Mouse (Mus musculus) heart, postnatal 0 days (tissue): ENCODE data around the gene Rmdn3. TPM values are rescaled to one million over a fixed set of nuclear protein-coding genes. Genes with fewer than 3 reads are reported as not detected.

Experiments used
- ATAC-seq: fragments of 200-750 bp; cut with Nextera tagmentation; 2 replicates; pipeline ENCODE4 v1.8.0; 2017; ENCODE audit warnings: low read depth, moderate number of reproducible peaks, moderate library complexity; ENCODE audit not compliant: insufficient read depth
- DNase-seq: peaks from one replicate; pipeline ENCODE4 v3.0.0-alpha.2; 2016; ENCODE audit warnings: low spot score
- H3K27ac ChIP-seq: fragments of 300-500 bp; sonication (generic); 2 replicates; pipeline ENCODE4 v1.5.1; 2014; ENCODE audit warnings: low read depth, mild to moderate bottlenecking
- H3K27me3 ChIP-seq: fragments of 300-500 bp; sonication (generic); 2 replicates; pipeline ENCODE4 v1.6.1; 2014; ENCODE audit warnings: low read length, mixed read lengths; ENCODE audit not compliant: control insufficient read depth, insufficient read depth
- H3K36me3 ChIP-seq: fragments of 300-500 bp; sonication (generic); replicated peaks from 2 replicates; pipeline ENCODE4 v1.6.1; 2014; ENCODE audit warnings: low read length, mixed read lengths; ENCODE audit not compliant: control insufficient read depth, insufficient read depth
- H3K4me1 ChIP-seq: fragments of 300-500 bp; sonication (generic); 2 replicates; pipeline ENCODE4 v1.6.1; 2014; ENCODE audit warnings: antibody characterized with exemption; ENCODE audit not compliant: control insufficient read depth, insufficient read depth
- H3K4me2 ChIP-seq: fragments of 300-500 bp; sonication (generic); 2 replicates; pipeline ENCODE4 v1.6.1; 2014; ENCODE audit warnings: low read depth, mild to moderate bottlenecking, low read length, moderate library complexity
- H3K4me3 ChIP-seq: fragments of 300-500 bp; sonication (generic); 2 replicates; pipeline ENCODE4 v1.5.1; 2014; ENCODE audit warnings: low read depth, low read length
- H3K9ac ChIP-seq: fragments of 300-500 bp; sonication (generic); replicated peaks from 2 replicates; pipeline ENCODE4 v1.6.1; 2014; ENCODE audit warnings: low read depth, low read length, mixed read lengths
- H3K9me3 ChIP-seq: fragments of 300-500 bp; sonication (generic); replicated peaks from 2 replicates; pipeline ENCODE4 v1.6.1; 2016; ENCODE audit warnings: low read length; ENCODE audit not compliant: control insufficient read depth
- CTCF ChIP-seq: IDR thresholded peaks from 2 replicates; pipeline ENCODE4 v1.5.1; 2016; ENCODE audit warnings: antibody characterized with exemption, control low read depth, low read depth
- EP300 ChIP-seq: IDR thresholded peaks from 2 replicates; pipeline ENCODE4 v1.6.1; 2016; ENCODE audit warnings: antibody characterized with exemption, low read depth
- WGBS: fragments of 180-500 bp; shearing (Covaris S2); extraction: QIAGEN DNeasy Blood & Tissue Kit; methylation state at CpG from one replicate; pipeline ENCODE4 v1.1.7; 2014; 5-methylcytosine and 5-hydroxymethylcytosine counted together
- polyA plus RNA-seq: library from polyadenylated mRNA; unstranded; fragments of >200 nt; fragmentation: Nextera tagmentation; extraction: Ambion mirVana; gene quantifications from 2 replicates; pipeline ENCODE4 v1.2.1, GENCODE M21; 2015
- total RNA-seq: library from RNA; depleted of rRNA; stranded (reverse); fragments of >200 nt; gene quantifications from 2 replicates; pipeline ENCODE4 v1.2.3, GENCODE M21; 2014; ENCODE audit warnings: low replicate concordance

Rmdn3 gene
- total and polyA plus RNA-seq, 2 experiments from 2014 or later = 14.4 to 17.0 TPM

DNA sequence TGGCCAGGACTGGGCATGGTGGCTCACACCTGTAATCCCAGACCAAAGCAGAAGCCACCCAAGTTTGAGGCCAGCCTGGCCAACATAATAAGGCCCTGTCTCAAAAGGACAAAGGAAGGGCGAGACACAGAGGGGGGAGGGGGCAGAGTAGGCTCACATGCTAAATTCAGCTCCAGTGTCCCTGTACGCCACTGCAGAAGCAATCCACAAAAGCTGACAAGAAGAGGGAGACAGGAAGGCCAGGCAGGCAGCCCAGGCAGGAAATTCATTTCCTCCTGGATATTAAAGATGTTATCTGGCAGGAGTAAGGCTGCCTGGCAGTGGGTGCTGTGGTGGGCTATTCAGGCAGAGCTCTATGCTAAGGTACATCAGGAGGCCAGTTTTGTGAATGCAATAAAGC, 4.4 kb upstream of the Rmdn3 start:
- no peak overlapping the region for H3K4me2 ChIP-seq
- no peak for TF ChIP-seq EP300
- no peak for TF ChIP-seq CTCF
- peaks cover 9% of the 10 kb centered on the region; the same call in 1 of the 2 replicates for H3K4me1 ChIP-seq
- ATAC-seq = peak; percentile 37; the same call in 1 of the 2 replicates
- peak; percentile 39 for DNase-seq
- H3K9ac ChIP-seq = no peak overlapping the region; the same call in 1 of the 2 replicates
- no peaks in the 10 kb centered on the region for H3K9me3 ChIP-seq
- peak overlapping the region; percentile 70 for H3K27ac ChIP-seq
- 0 out of 2 replicates have a peak, but pooled peaks cover 9% of the 10 kb centered on the region for H3K27me3 ChIP-seq
- 4% methylated on average over 2 of the region's 2 CpGs for WGBS
- H3K4me3 ChIP-seq = no peak overlapping the region
- H3K36me3 ChIP-seq = no peaks in the 10 kb centered on the region

GRCm38 (mm10) chr2:119157836-119158235, 1.0 kb upstream of the Rmdn3 start:
- Histone ChIP-seq H3K4me1 (peaks cover 17% of the 10 kb centered on the region), H3K27me3 (no peaks in the 10 kb centered on the region), H3K4me3 (no peak overlapping the region), H3K36me3 (peaks cover 15% of the 10 kb centered on the region), H3K4me2 (no peak overlapping the region), H3K27ac (no peak overlapping the region), H3K9ac (no peak overlapping the region), H3K9me3 (no peaks in the 10 kb centered on the region)
- no peak for TF ChIP-seq CTCF
- ATAC-seq (no peak), DNase-seq (no peak)

DNA sequence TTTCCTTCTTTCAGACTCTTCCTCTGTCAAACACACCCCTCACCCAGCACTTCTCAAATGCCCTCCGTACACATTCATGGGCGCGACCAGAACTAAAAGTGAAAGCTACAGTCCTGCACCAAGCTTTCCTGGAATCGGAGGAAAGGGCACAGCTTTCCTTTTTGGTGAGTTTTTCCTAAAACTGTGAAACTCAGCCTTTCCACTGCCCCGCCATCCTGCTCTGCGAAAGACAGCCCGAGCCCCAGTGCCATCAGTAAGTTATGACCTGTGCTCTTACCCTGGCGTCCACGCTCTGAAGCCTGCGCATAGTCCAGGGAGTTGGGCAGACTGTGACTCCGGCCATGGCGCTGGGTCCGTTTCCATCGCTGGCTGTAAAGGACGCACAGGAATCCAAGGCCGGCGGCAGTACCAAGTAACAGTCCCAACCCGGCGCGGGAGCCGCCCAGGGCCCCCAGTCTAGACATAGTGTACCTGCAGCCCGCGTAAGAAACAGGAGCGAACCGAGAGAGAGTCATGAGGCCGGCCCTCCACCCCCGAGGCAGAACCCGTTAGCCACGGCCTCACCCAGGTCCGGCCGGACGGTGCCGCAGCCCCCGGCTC, 653 bp downstream of the Rmdn3 start:
- peaks cover 31% of the 10 kb centered on the region for H3K36me3 ChIP-seq
- WGBS = 3% methylated on average over 34 of the region's 34 CpGs
- TF ChIP-seq EP300 (no peak), CTCF (no peak)
- H3K9ac ChIP-seq = peak overlapping the region; percentile 96
- peak overlapping the region; percentile 77 for H3K27ac ChIP-seq
- no peaks in the 10 kb centered on the region for H3K27me3 ChIP-seq
- peak; percentile 27; the same call in 1 of the 2 replicates for ATAC-seq
- H3K4me3 ChIP-seq = peak overlapping the region; percentile 98
- peaks cover 11% of the 10 kb centered on the region for H3K4me1 ChIP-seq
- no peaks in the 10 kb centered on the region for H3K9me3 ChIP-seq
- peak overlapping the region; percentile 95 for H3K4me2 ChIP-seq
- no peak for DNase-seq

GRCm38 (mm10) chr2:119155388-119155787, 1.4 kb downstream of the Rmdn3 start:
- Histone ChIP-seq H3K36me3 (peaks cover 39% of the 10 kb centered on the region), H3K4me3 (peak overlapping the region; percentile 98), H3K27me3 (no peaks in the 10 kb centered on the region), H3K27ac (no peak overlapping the region), H3K4me2 (peak overlapping the region; percentile 95), H3K4me1 (peaks cover 9% of the 10 kb centered on the region; the same call in 1 of the 2 replicates), H3K9me3 (no peaks in the 10 kb centered on the region), H3K9ac (no peak overlapping the region; the same call in 1 of the 2 replicates)
- ATAC-seq (no peak), DNase-seq (no peak)
- WGBS = 27% methylated on average over 9 of the region's 9 CpGs
- no peak for TF ChIP-seq EP300

- H3K27me3 ChIP-seq = no peaks in the 10 kb centered on the region
- H3K4me2 ChIP-seq = no peak overlapping the region
- H3K27ac ChIP-seq = no peak overlapping the region
- TF ChIP-seq EP300 (no peak), CTCF (no peak)
- no peak for DNase-seq
- WGBS = 75% methylated on average over 2 of the region's 2 CpGs
- no peaks in the 10 kb centered on the region for H3K9me3 ChIP-seq
- peaks cover 9% of the 10 kb centered on the region; the same call in 1 of the 2 replicates for H3K4me1 ChIP-seq
- H3K9ac ChIP-seq = no peak overlapping the region
- H3K36me3 ChIP-seq = peaks cover 46% of the 10 kb centered on the region
- no peak overlapping the region for H3K4me3 ChIP-seq
- no peak for ATAC-seq
Measured at GRCm38 (mm10) chr2:119154683-119155082, 2.2 kb downstream of the Rmdn3 start.

GRCm38 (mm10) chr2:119152255-119152654, 4.6 kb downstream of the Rmdn3 start:
- H3K36me3 ChIP-seq = peaks cover 62% of the 10 kb centered on the region
- WGBS = 34% methylated on average over 6 of the region's 6 CpGs
- no peak overlapping the region for H3K4me2 ChIP-seq
- no peak for DNase-seq
- no peak overlapping the region for H3K4me3 ChIP-seq
- no peak overlapping the region for H3K9ac ChIP-seq
- no peaks in the 10 kb centered on the region for H3K9me3 ChIP-seq
- no peak for ATAC-seq
- H3K27me3 ChIP-seq = no peaks in the 10 kb centered on the region
- no peak for TF ChIP-seq CTCF
- no peak for TF ChIP-seq EP300
- H3K27ac ChIP-seq = no peak overlapping the region
- peaks cover 9% of the 10 kb centered on the region; the same call in 1 of the 2 replicates for H3K4me1 ChIP-seq
